Mouse (Mus musculus) spleen, adult 2 months (tissue): ENCODE measurements around the gene Ddx4.

Experiments used
- CTCF ChIP-seq: fragments of 200-500 bp; IDR thresholded peaks from 2 replicates; pipeline ENCODE4 v1.5.1; 2011; ENCODE audit warnings: mild to moderate bottlenecking, inconsistent platforms; ENCODE audit not compliant: insufficient read depth, insufficient read length, insufficient replicate concordance; ENCODE audit errors: extremely low read depth
- POLR2A ChIP-seq: fragments of 200-500 bp; IDR thresholded peaks from 2 replicates; pipeline ENCODE4 v1.6.1; 2011; ENCODE audit warnings: low read depth, low read length, inconsistent platforms

GRCm38 (mm10) chr13:112666433-112667024 is 14.3 kb upstream of the Ddx4 start:
- no peak for TF ChIP-seq CTCF
- TF ChIP-seq POLR2A = no peak
